Mouse (Mus musculus): ENCODE measurements around the gene Doc2g.
"Not testable (repeated sequence)": the region's sequence is repeated elsewhere in the genome, so short reads cannot be mapped to it uniquely, and the experiment has no call there.

Doc2g gene

GRCm38 (mm10) chr19:4003112-4003511 is at the start of gene Doc2g:
Doc2g (plus strand) TSS chr19:4003313.
- ATAC-seq (ENCODE audit: low TSS enrichment) = no peak

- ATAC-seq (ENCODE audit: low TSS enrichment) = no peak
Observed at GRCm38 (mm10) chr19:3955033-3955432, 48.1 kb upstream of the Doc2g start.

GRCm38 (mm10) chr19:3955804-3956203 is 47.3 kb upstream of the Doc2g start:
- ATAC-seq (ENCODE audit: low TSS enrichment) = no peak

DNA sequence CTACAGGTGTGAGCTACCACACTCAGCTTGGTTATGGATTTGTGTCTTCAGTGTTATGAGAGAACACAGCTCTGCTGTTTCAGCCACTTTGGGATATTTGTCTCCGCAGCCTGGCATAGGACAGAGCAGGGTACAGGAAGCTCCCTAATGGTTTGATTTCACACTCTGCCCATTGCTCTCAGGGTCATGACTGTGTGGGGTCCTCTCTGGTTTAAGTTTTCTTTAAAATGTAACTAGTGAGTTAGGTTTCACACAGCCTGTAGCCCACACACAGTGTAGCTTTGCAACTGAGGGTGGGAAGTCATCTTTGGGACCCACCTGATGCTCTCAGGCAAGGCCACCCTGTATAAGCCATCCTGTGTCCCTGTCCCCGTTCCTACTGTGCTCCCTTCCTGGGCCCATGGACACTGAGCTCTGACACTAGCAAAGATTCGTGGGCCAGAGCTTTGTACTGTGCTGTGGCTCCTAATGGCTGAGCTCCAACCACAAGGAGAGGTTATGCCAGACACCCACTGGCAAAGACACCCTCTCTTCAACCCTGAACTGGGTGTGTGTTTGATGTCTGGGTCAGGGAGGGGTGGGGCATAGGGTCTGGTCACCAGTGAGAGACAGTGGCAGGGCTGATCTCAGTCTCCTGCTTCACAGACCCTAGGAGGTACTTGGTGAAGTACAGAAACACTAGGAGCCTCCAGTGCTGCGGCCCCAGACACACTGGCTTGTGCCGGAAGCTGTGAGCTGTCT is 45.6 kb upstream of the Doc2g start:
- not testable (repeated sequence) for ATAC-seq (ENCODE audit: low TSS enrichment)

DNA sequence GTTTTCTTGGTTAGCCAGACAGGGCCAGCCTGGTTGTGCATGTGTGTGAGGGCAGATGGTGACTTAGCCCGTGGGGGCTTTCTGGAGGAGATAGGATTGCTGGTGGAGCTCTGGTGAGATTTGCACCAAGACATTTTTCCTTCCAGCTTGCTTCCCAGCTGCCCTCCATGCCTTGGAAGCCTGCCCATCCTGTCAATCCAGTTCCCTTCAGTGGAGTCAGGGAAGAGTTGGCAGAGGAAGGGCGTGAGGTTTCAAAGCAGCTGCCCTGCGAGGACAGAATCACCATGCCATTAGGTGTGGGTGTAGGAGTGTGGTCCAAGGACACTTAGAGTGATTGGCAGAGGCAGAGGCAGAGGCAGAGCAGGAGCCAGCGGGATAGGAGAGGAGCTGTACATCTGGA is 44.6 kb upstream of the Doc2g start, which contains the start of gene Aldh3b3:
TSS of gene Aldh3b3 (plus strand) at position 176 of the 400 bp plus-strand sequence.
- ATAC-seq (ENCODE audit: low TSS enrichment) = no peak

DNA sequence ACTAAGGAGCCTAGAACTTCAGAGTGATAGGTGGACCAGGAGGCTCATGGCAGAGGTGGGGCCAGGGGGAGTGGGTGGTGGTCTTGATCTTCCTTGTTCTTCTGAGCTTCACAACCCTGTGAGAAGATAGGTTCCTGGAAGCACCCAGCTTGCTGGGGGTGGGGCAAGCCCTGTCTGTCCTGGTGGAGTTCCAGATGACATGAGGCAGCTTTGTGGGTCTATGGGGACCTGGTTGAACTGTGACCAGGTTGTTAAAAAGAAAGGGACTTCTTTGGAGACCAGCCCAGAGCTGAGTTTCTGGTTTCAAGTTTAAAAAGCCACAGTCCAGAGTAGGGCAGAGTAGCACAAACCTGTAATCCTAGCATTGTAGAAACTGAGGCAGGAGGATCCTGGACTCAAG is 44.1 kb upstream of the Doc2g start:
- no peak for ATAC-seq (ENCODE audit: low TSS enrichment)

DNA sequence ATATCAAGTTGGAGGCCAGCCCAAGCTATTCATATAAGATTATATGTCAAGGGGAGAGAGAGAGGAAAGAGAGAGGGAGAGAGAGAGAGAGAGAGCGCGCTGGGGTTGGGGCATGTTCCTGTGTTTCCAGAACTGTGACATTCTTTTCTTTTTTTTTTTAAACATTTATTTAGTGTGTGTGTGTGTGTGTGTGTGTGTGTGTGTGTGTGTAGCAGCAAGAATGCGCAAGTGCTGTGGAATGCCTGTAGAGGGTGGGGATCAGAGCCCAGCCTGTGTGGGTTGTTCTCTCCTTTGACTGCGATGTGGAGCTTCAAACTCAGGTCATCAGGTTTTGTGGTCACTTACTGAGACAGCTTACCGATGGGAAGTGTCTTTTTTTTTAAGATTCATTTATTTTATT is 42.9 kb upstream of the Doc2g start:
- no peak for ATAC-seq (ENCODE audit: low TSS enrichment)

- not testable (repeated sequence) for ATAC-seq (ENCODE audit: low TSS enrichment)
Observed at GRCm38 (mm10) chr19:3961805-3962204, 41.3 kb upstream of the Doc2g start.

DNA sequence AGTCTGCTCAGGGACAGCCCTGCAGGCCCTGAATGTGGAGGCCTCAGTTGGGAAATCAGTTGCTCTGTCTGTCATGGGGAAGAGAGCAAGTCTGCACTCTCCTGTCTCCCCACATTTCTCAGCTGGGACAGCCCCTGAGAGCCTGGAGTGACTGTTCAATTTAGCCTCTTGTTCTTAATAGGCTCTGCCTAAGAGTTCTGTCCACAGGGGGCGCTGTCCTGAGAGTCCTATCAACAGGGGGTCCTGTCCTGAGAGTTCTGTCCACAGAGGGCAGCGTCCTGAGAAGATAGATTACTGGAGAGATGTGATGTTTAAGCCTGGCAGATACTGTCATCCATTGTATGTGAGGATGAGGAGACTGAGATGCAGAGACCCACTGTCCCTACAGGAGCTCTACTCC is 40.6 kb upstream of the Doc2g start:
- ATAC-seq (ENCODE audit: low TSS enrichment) = no peak

DNA sequence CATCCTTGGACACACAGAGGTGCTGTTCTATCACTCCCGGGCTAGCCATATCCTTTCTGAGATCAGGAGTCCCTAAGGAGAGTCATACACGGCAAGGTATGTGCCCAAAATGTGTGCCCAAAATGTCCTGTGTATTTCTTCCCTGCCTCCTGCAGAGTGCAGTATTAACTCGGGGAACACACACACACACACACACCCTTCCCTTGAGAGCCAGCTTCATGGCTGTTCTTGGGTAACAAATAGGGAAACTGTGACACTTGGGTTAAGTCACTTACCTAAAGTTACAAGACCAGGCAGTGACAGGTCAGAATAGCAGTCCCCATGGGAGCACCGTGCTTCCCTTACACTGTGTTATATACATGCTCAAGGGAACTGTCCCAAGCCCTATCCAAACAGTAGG is 39.1 kb upstream of the Doc2g start:
- no peak for ATAC-seq (ENCODE audit: low TSS enrichment)

DNA sequence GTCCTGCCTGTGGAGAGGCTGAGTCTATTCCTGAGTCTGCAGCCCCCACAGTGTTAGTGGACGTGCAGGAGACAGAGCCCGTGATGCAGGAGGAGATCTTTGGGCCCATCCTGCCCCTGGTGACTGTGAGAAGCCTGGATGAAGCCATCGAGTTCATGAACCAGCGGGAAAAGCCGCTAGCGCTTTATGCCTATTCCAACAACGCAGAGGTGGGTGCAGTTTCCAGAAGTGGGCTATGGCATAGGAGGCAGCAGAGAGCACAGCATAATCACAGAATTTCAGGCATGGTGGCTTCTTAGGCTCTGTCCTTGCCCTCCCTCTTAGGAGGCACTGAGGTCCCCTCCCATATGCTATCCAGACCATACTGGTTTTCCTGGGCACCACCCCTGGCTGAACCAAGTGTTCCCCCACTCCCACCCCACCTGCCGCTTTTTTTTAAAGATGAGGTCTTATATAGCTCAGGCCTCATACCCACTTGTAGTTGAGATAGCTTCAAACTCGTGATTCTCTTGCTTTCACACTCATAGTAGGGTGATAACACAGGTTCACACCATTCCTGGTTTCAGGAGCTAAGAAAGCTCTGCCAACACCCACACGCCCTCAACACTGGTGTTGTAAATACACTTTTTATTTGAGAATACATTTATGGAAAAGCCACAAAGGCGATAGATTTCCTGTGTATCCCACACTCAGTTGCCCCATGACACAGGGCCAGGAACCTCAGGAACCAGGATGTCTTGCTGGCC is 36.6 kb upstream of the Doc2g start:
- ATAC-seq (ENCODE audit: low TSS enrichment) = peak; percentile 23; the same call in 1 of the 2 replicates

- ATAC-seq (ENCODE audit: low TSS enrichment) = no peak
Observed at GRCm38 (mm10) chr19:3967258-3967657, 35.9 kb upstream of the Doc2g start.

- ATAC-seq (ENCODE audit: low TSS enrichment) = no peak
Observed at GRCm38 (mm10) chr19:3972229-3972628, 30.9 kb upstream of the Doc2g start, which contains the start of gene Aldh3b2. Aldh3b2 (plus strand) TSS chr19:3972328.

- ATAC-seq (ENCODE audit: low TSS enrichment) = not testable (repeated sequence)
Observed at GRCm38 (mm10) chr19:3974608-3975007, 28.5 kb upstream of the Doc2g start.

DNA sequence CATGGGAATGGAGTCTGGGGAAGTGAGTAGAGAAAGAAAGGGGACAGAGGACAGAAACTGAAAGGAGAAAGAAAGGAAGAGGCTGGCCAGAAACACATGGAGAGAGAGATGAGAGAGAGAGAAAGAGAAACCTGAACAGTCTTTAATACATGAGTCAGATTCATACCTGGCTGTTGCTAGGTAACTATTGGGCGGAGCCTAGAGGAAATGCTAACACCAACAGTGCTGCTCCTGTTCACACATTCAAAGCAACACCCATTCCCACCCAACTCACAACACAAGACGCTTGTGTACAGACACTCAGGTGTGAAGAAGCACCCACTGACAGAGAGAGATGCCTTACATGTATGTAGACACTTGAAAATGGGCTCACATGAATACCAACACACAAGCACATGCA is 27.2 kb upstream of the Doc2g start:
- no peak for ATAC-seq (ENCODE audit: low TSS enrichment)

DNA sequence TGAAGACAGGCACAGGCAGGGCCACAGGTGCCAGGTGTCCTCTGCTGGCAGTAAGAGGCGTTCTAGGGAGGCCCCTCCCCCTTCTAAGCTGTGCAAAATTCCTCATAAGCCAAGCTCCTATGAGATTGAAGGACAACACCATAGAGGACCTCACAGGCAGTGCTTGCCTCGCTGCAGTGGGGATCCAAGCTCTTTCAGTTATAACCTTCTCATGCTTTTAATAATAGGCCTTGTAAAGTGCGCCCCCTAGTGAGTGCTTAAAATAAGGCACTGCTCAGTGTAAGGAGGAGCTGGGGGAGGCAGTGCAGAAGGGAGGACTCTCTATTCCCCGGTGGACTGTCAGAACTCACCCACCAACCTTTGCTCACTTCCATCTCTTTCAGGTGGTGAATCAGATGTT is 22.8 kb upstream of the Doc2g start:
- ATAC-seq (ENCODE audit: low TSS enrichment) = peak; percentile 85

DNA sequence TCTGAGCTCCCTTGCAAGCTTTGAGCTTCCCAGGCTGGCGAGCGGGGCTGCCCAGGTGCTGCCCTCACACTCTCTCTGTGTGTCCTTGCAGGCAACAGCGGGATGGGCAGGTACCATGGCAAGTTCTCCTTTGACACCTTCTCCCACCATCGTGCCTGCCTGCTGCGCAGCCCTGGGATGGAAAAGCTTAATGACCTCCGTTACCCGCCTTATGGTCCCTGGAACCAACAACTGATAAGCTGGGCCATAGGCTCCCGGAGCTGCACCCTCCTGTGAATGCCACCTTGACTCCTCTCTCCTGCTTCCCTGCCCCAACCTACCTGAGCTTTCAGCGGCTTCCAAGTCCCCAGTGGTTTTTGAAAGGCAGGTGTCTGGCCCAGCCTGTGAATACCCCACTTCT is 22.2 kb upstream of the Doc2g start:
- no peak for ATAC-seq (ENCODE audit: low TSS enrichment)

- no peak for ATAC-seq (ENCODE audit: low TSS enrichment)
Observed at GRCm38 (mm10) chr19:3983527-3984200, 19.4 kb upstream of the Doc2g start.

DNA sequence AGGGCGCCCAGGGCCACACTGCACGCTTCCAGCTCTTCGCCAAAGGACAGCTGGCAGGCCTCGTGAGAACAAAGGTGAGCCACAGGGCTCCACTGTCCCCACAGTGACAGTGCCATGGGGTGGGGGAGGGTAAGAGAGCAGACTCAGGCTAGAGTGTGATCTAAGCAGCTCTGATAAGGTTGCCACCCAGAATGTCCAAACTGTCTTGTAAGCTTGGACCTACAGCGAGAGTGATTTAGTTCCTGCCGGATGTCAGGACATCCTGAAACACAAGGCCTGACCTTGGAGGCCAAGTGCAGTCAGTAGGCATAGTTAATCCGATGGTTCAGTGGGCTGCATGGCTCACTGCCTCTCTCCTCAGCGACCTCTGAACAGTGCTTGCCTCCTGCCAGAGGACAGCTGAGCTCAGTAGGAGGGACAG is 17.8 kb upstream of the Doc2g start:
- no peak for ATAC-seq (ENCODE audit: low TSS enrichment)

- peak; percentile 52; the same call in 1 of the 2 replicates for ATAC-seq (ENCODE audit: low TSS enrichment)
Observed at GRCm38 (mm10) chr19:3986334-3986733, 16.8 kb upstream of the Doc2g start, which contains the start of gene Acy3. Acy3 (plus strand) TSS chr19:3986570.

GRCm38 (mm10) chr19:3988066-3988465 is 15.0 kb upstream of the Doc2g start:
- no peak for ATAC-seq (ENCODE audit: low TSS enrichment)

DNA sequence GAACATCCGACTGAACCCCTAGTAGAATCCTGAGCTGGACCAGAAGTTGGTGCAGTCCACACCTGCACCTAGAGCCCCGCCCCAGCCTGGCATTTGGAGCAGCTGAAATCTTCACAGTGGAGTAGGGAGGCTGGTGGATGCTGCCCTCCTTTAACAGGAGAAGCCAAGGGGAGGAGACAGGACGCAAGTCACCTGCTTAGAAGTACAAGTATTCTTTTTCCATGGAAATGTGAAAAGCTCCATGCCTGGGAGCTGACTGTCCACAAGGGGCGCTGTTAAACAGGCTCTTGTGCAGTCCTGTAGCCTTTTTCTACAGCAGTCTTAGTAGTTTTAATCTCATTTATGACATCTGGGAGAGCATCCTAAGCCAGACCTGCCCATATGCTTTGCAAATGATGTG is 14.4 kb upstream of the Doc2g start:
- ATAC-seq (ENCODE audit: low TSS enrichment) = no peak

Data from frontal cortex, adult (tissue).